Mouse (Mus musculus) stomach, embryonic 14.5 days (tissue): ENCODE measurements around the gene Castor1. TPM values are rescaled to one million over a fixed set of nuclear protein-coding genes. Genes with fewer than 3 reads are reported as not detected.

ENCODE experiments used
- ATAC-seq: fragments of 200-750 bp; cut with Nextera tagmentation; 2 replicates; pipeline ENCODE4 v1.8.0; 2017; ENCODE audit warnings: low read depth, moderate TSS enrichment; ENCODE audit not compliant: insufficient number of reproducible peaks, insufficient read depth, low FRiP score
- H3K27ac ChIP-seq: fragments of 300-500 bp; sonication (generic); 2 replicates; pipeline ENCODE4 v1.5.1; 2014; ENCODE audit warnings: mild to moderate bottlenecking, low read length, moderate library complexity, mixed read lengths
- H3K27me3 ChIP-seq: fragments of 300-500 bp; sonication (generic); 2 replicates; pipeline ENCODE4 v1.6.1; 2014; ENCODE audit warnings: low read length, control low read depth, mixed read lengths; ENCODE audit not compliant: control insufficient read depth, insufficient read depth
- H3K36me3 ChIP-seq: fragments of 300-500 bp; sonication (generic); 2 replicates; pipeline ENCODE4 v1.6.1; 2014; ENCODE audit warnings: mild to moderate bottlenecking, control low read depth, low read length, moderate library complexity, mixed read lengths; ENCODE audit not compliant: control insufficient read depth, insufficient read depth
- H3K4me1 ChIP-seq: fragments of 300-500 bp; sonication (generic); 2 replicates; pipeline ENCODE4 v1.6.1; 2014; ENCODE audit warnings: low read length, control low read depth, mixed read lengths; ENCODE audit not compliant: control insufficient read depth, insufficient read depth
- H3K4me2 ChIP-seq: fragments of 300-500 bp; sonication (generic); replicated peaks from 2 replicates; pipeline ENCODE4 v1.6.1; 2014; ENCODE audit warnings: low read depth, low read length, control low read depth
- H3K4me3 ChIP-seq: fragments of 300-500 bp; sonication (generic); 2 replicates; pipeline ENCODE4 v1.5.1; 2014; ENCODE audit warnings: low read depth, low read length, control low read depth
- H3K9ac ChIP-seq: fragments of 300-500 bp; sonication (generic); replicated peaks from 2 replicates; pipeline ENCODE4 v1.6.1; 2014; ENCODE audit warnings: low read depth, mild to moderate bottlenecking, control low read depth, low read length, moderate library complexity, mixed read lengths
- H3K9me3 ChIP-seq: fragments of 300-500 bp; sonication (generic); 2 replicates; pipeline ENCODE4 v1.6.1; 2016; ENCODE audit warnings: low read depth, low read length, control low read depth; ENCODE audit not compliant: control insufficient read depth
- WGBS: fragments of 180-500 bp; shearing (Covaris S2); extraction: QIAGEN DNeasy Blood & Tissue Kit; methylation state at CpG from one replicate; pipeline ENCODE4 v1.1.7; 2014; 5-methylcytosine and 5-hydroxymethylcytosine counted together
- polyA plus RNA-seq: library from polyadenylated mRNA; unstranded; fragments of >200 nt; fragmentation: Nextera tagmentation; extraction: Ambion mirVana; gene quantifications from 2 replicates; pipeline ENCODE4 v1.2.1, GENCODE M21; 2014

The Castor1 gene
- polyA plus RNA-seq, 1 experiment from 2014 or later: 3.3 TPM

DNA sequence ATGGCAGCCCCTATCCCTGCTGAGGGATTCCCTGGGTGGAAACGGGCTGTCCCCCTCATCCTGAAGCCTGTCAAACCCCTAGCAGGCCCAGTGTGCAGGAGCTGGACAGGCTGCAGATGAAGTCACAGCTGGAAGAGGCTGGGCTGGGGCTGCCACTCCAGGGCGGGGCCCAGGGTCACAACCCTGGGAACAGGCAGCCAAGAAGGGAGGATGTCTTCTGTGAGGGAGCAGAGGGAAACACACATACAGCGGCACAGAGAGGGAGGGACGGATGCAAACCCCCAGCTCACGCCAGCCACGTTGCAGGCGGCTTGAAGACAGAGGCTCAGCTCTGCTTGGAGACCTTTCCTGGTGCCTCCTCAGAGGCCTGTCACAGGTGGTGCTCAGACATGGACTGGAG, 46.0 kb downstream of the Castor1 start:
- H3K27ac ChIP-seq: peak overlapping the region; percentile 17; the same call in 1 of the 2 replicates
- no peaks in the 10 kb centered on the region for H3K36me3 ChIP-seq
- no peaks in the 10 kb centered on the region for H3K27me3 ChIP-seq
- H3K4me2 ChIP-seq: no peak overlapping the region
- peaks cover 39% of the 10 kb centered on the region for H3K4me1 ChIP-seq
- H3K9ac ChIP-seq: no peak overlapping the region
- H3K9me3 ChIP-seq: no peaks in the 10 kb centered on the region
- ATAC-seq: no peak
- WGBS: 49% methylated on average over 7 of the region's 7 CpGs
- no peak overlapping the region for H3K4me3 ChIP-seq

DNA sequence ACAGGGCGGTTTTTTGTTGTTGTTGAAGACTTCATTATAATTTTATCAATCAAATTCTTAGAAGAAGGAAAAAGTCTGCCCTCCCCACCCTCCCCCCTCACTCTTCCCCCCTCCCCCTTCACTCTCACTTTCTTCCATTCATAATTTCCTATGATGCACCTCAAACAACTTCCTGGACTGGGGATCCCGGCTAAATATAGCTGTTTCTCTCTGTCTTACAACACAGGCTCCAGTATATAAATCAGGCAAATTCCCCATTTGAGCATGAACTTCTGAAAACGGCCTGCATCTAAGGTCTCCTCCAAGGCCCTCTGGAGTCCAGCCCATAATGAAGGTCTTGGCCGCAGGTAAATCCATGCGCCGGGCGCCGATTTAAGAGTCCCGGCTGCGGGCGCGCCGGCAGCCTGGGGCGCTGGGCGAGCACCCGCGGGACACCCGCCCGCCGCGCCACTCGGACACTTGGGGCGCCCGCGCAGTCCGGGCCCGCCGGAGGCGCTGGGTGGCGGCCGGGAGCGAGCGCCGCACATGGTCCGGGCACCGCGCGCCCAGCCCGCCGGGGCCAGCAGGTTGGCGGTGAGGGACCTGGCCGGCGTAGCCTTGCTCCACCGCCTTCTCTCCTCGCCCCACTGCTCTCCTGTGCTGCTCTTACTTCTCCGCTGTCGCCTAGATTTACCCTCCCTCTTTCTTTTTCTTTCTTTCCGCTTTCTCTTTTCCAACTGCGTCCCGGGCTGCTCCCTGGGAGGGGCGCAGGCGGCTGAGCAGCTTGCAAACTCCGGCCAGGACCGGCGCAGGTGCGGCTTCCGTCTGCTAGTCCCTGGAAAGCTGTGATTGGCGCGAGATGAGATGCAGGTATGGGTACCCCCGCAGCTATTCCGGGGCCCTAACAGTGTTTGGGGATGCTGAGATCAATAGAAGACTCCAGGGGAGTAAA, 48.5 kb downstream of the Castor1 start:
- Histone ChIP-seq H3K9me3 (no peaks in the 10 kb centered on the region), H3K9ac (peak overlapping the region; percentile 42), H3K4me3 (peak overlapping the region; percentile 49), H3K27me3 (no peaks in the 10 kb centered on the region), H3K27ac (peak overlapping the region; percentile 56; the same call in 1 of the 2 replicates), H3K36me3 (no peaks in the 10 kb centered on the region), H3K4me1 (peaks cover 24% of the 10 kb centered on the region), H3K4me2 (peak overlapping the region; percentile 73)
- WGBS: 1% methylated on average over 48 of the region's 61 CpGs
- ATAC-seq: peak; percentile 68; the same call in 1 of the 2 replicates

DNA sequence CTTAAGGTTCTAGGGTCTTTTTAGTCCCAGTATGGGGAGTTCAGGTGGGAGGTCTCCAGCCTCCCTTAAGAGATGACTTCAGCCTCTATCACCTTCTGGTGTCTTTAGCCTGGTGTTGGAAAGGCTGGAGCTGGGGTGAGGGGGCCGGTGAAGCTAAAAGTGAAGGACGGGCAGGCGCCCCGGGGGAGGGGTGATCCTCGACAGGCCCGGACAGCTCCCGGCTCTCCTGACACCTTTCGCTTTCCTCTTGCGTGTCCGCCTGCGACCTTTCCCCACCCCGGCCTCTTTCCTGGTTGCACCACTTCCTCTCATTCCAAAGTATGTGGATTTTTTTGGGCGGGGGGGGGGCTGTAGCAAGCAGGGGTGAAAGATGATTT, 49.2 kb downstream of the Castor1 start:
- under 1% methylated on average over 13 of the region's 13 CpGs for WGBS
- peaks cover 20% of the 10 kb centered on the region for H3K4me1 ChIP-seq
- H3K36me3 ChIP-seq: no peaks in the 10 kb centered on the region
- no peak overlapping the region for H3K9ac ChIP-seq
- H3K27ac ChIP-seq: peak overlapping the region; percentile 56; the same call in 1 of the 2 replicates
- H3K27me3 ChIP-seq: no peaks in the 10 kb centered on the region
- H3K4me2 ChIP-seq: peak overlapping the region; percentile 73
- no peak for ATAC-seq
- H3K9me3 ChIP-seq: no peaks in the 10 kb centered on the region
- peak overlapping the region; percentile 49 for H3K4me3 ChIP-seq

DNA sequence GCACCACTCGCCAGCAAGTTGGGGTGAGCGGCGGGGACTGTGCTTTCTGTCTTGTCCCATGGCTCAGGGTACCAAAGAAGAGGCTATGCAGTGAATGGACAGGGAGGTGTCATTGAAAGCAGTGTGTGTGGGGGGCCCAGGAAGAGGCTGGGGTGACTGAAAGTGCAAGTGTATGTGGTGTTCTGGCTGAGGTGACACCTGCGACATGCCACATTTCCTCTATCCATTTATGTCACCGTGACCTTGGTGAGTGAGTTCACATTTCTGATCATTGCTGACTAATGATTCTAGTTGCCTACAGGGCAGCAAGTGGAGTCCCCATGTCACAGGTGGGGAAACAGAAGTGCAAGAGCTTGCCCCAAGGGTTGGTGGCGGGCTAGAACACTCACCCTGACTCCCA, 50.5 kb downstream of the Castor1 start:
- no peak overlapping the region for H3K4me3 ChIP-seq
- WGBS: 86% methylated on average over 6 of the region's 6 CpGs
- ATAC-seq: no peak
- H3K9me3 ChIP-seq: no peaks in the 10 kb centered on the region
- H3K4me1 ChIP-seq: peaks cover 10% of the 10 kb centered on the region; the same call in 1 of the 2 replicates
- H3K27ac ChIP-seq: no peak overlapping the region
- H3K27me3 ChIP-seq: no peaks in the 10 kb centered on the region
- H3K9ac ChIP-seq: no peak overlapping the region
- no peaks in the 10 kb centered on the region for H3K36me3 ChIP-seq
- no peak overlapping the region for H3K4me2 ChIP-seq

DNA sequence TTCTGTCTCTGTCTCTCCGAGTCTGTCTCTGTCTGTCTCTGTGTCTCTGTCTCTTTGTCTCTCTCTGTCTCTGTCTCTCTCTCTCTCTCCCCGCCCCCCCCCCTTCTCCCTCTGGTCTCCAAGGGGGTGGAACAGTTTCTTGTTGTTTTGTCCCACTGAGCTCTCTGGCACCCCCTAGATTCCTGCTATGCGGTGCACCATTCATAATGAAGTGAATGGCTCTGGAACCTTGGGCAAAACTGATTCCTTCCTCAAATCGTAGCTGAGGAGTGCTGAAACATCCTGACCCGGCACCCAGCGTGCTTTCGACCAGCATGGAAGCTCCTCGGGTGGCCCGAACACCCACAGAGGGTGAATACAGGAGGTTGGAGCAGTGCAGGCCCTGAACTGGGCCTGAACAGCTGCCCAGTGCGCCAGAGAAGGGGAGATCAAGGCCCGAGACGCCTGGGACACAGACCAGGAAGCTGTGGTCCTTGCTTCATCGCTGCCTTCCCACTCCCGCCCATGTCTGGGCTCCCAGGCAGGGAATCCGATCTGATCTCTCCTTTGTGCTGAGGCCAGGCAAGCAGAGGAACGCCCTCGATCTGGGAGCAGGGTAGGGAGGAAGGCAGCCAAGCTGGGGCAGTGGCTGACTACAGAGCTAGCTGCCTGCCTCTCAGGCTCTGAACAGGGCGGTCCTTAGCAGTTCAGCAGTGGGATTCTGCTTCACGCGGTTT, 52.9 kb downstream of the Castor1 start:
- no peak overlapping the region for H3K4me3 ChIP-seq
- 36% methylated on average over 20 of the region's 20 CpGs for WGBS
- 0 out of 2 replicates have a peak, but pooled peaks cover 2% of the 10 kb centered on the region for H3K4me1 ChIP-seq
- no peak overlapping the region for H3K9ac ChIP-seq
- no peaks in the 10 kb centered on the region for H3K9me3 ChIP-seq
- peak; percentile 29; the same call in 1 of the 2 replicates for ATAC-seq
- no peaks in the 10 kb centered on the region for H3K36me3 ChIP-seq
- H3K27me3 ChIP-seq: no peaks in the 10 kb centered on the region
- H3K27ac ChIP-seq: 0 out of 2 replicates have a peak overlapping the region, but pooled peaks have one; percentile 21
- H3K4me2 ChIP-seq: peak overlapping the region; percentile 10; the same call in 1 of the 2 replicates

- Histone ChIP-seq H3K27me3 (no peaks in the 10 kb centered on the region), H3K36me3 (no peaks in the 10 kb centered on the region), H3K9me3 (no peaks in the 10 kb centered on the region), H3K4me2 (no peak overlapping the region; the same call in 1 of the 2 replicates), H3K9ac (no peak overlapping the region), H3K4me1 (0 out of 2 replicates have a peak, but pooled peaks cover 5% of the 10 kb centered on the region), H3K4me3 (no peak overlapping the region), H3K27ac (no peak overlapping the region)
- WGBS: 72% methylated on average over 11 of the region's 11 CpGs
- ATAC-seq: no peak
Measured at GRCm38 (mm10) chr11:4271544-4271943, 53.5 kb downstream of the Castor1 start.

Other genes starting within 250 kb of the Castor1 start
- gene 4930556J24Rik, start 241.4 kb upstream of the Castor1 start, polyA plus RNA-seq: 0.22 and 0.29 TPM in 2 replicates
- gene Gal3st1, start 234.6 kb upstream of the Castor1 start, polyA plus RNA-seq: 13.1 and 15.3 TPM in 2 replicates
- 0.51 and 0.76 TPM in 2 replicates for gene Sec14l4, start 186.8 kb upstream of the Castor1 start, polyA plus RNA-seq
- gene Sec14l3, start 153.4 kb upstream of the Castor1 start, polyA plus RNA-seq: not detected in 2 replicates
- gene Mtfp1, start 122.8 kb upstream of the Castor1 start, polyA plus RNA-seq: 14.5 and 15.5 TPM in 2 replicates
- gene Sec14l2, start 94.8 kb upstream of the Castor1 start, polyA plus RNA-seq: 1.4 and 1.7 TPM in 2 replicates
- gene Rnf215, start 83.0 kb upstream of the Castor1 start, polyA plus RNA-seq: 32.3 and 32.7 TPM in 2 replicates
- gene Ccdc157, start 57.9 kb upstream of the Castor1 start, polyA plus RNA-seq: 4.4 and 5.7 TPM in 2 replicates
- 55.3 and 59.2 TPM in 2 replicates for gene Sf3a1, start 57.9 kb upstream of the Castor1 start, polyA plus RNA-seq
- 17.2 and 19.3 TPM in 2 replicates for gene Tbc1d10a, start 31.4 kb upstream of the Castor1 start, polyA plus RNA-seq
- 0.18 TPM in 1 of 2 replicates, not detected in the other for gene Osm, start 18.2 kb downstream of the Castor1 start, polyA plus RNA-seq
- gene Lif, start 39.3 kb downstream of the Castor1 start, polyA plus RNA-seq: 0.30 and 0.32 TPM in 2 replicates
- 0.17 and 0.20 TPM in 2 replicates for gene Hormad2, start 222.9 kb downstream of the Castor1 start, polyA plus RNA-seq